Mouse (Mus musculus) embryo, embryonic 9.5 days (tissue): ENCODE data around the gene Gm5767.
A peak's percentile ranks its signal among the peaks of the same experiment; 100 is the strongest.

Experiments
- DNase-seq: peaks from one replicate; pipeline ENCODE4 v3.0.0-alpha.2; 2017; ENCODE audit errors: extremely low spot score

Gm5767 gene

GRCm38 (mm10) chr16:8680470-8680869, at the start of gene Gm5767:
TSS of gene Gm5767 (plus strand) at chr16:8680770.
- no peak for DNase-seq

GRCm38 (mm10) chr16:8631428-8631827, 49.1 kb upstream of the Gm5767 start:
- DNase-seq, result no peak

- no peak for DNase-seq
Measured at GRCm38 (mm10) chr16:8636867-8637216, 43.7 kb upstream of the Gm5767 start.

GRCm38 (mm10) chr16:8637217-8638051, 43.1 kb upstream of the Gm5767 start, which contains the start of the genes Pmm2 and Tmem186:
TSS of gene Pmm2 (plus strand) at chr16:8637674.
TSS of gene Tmem186 (minus strand) at chr16:8637712.
- peak; percentile 85 for DNase-seq

- no peak for DNase-seq
Measured at GRCm38 (mm10) chr16:8638131-8638530, 42.4 kb upstream of the Gm5767 start.

- no peak for DNase-seq
Measured at GRCm38 (mm10) chr16:8639466-8640191, 40.9 kb upstream of the Gm5767 start.

GRCm38 (mm10) chr16:8643855-8644254, 36.7 kb upstream of the Gm5767 start:
- DNase-seq, result peak; percentile 35

- DNase-seq, result no peak
Measured at GRCm38 (mm10) chr16:8645546-8645945, 35.0 kb upstream of the Gm5767 start.

GRCm38 (mm10) chr16:8650007-8650406, 30.6 kb upstream of the Gm5767 start:
- no peak for DNase-seq

- DNase-seq, result no peak
Measured at GRCm38 (mm10) chr16:8655108-8655507, 25.5 kb upstream of the Gm5767 start.

- no peak for DNase-seq
Measured at GRCm38 (mm10) chr16:8655599-8655998, 25.0 kb upstream of the Gm5767 start.

- no peak for DNase-seq
Measured at GRCm38 (mm10) chr16:8656256-8656655, 24.3 kb upstream of the Gm5767 start.

GRCm38 (mm10) chr16:8658349-8658748, 22.2 kb upstream of the Gm5767 start:
- no peak for DNase-seq

GRCm38 (mm10) chr16:8658764-8659163, 21.8 kb upstream of the Gm5767 start:
- no peak for DNase-seq

- DNase-seq, result no peak
Measured at GRCm38 (mm10) chr16:8663022-8663421, 17.5 kb upstream of the Gm5767 start.

- DNase-seq, result no peak
Measured at GRCm38 (mm10) chr16:8663606-8664539, 16.7 kb upstream of the Gm5767 start.

- no peak for DNase-seq
Measured at GRCm38 (mm10) chr16:8665367-8665766, 15.2 kb upstream of the Gm5767 start.

- DNase-seq, result no peak
Measured at GRCm38 (mm10) chr16:8666452-8666851, 14.1 kb upstream of the Gm5767 start.

GRCm38 (mm10) chr16:8667261-8667660, 13.3 kb upstream of the Gm5767 start:
- no peak for DNase-seq

- no peak for DNase-seq
Measured at GRCm38 (mm10) chr16:8667814-8668213, 12.8 kb upstream of the Gm5767 start.

GRCm38 (mm10) chr16:8668386-8668785, 12.2 kb upstream of the Gm5767 start:
- no peak for DNase-seq

- DNase-seq, result no peak
Measured at GRCm38 (mm10) chr16:8669432-8669831, 11.1 kb upstream of the Gm5767 start.
